Mouse (Mus musculus): ENCODE results near the gene Hace1.
"Not testable (repeated sequence)": the region's sequence is repeated elsewhere in the genome, so short reads cannot be mapped to it uniquely, and the experiment has no call there.

The Hace1 gene
- long read RNA-seq, experiment 1, partial matches to known transcripts = 1 of 1 reads
- long read RNA-seq, experiment 1, other reads (novel, unspliced or antisense) = 0 of 1 reads
- long read RNA-seq, experiment 2, partial matches to known transcripts = 1 of 3 reads
- long read RNA-seq, experiment 2, other reads (novel, unspliced or antisense) = 1 of 3 reads

- intact Hi-C loops (cut with DNase I) = no loop called here
Observed at GRCm38 (mm10) chr10:45577731-45578297, at the start of gene Hace1. Hace1 (plus strand) TSS chr10:45577829.

GRCm38 (mm10) chr10:45537334-45537733 is 40.3 kb upstream of the Hace1 start:
- intact Hi-C loops (cut with DNase I) = not testable (repeated sequence)

- intact Hi-C loops (cut with DNase I) = no loop called here
Observed at GRCm38 (mm10) chr10:45542726-45543125, 34.9 kb upstream of the Hace1 start.

- intact Hi-C loops (cut with DNase I) = no loop called here
Observed at GRCm38 (mm10) chr10:45546799-45547198, 30.8 kb upstream of the Hace1 start.

GRCm38 (mm10) chr10:45578298-45578821 is 731 bp downstream of the Hace1 start:
- intact Hi-C loops (cut with DNase I) = no loop called here

GRCm38 (mm10) chr10:45583310-45583709 is 5.7 kb downstream of the Hace1 start:
- intact Hi-C loops (cut with DNase I) = no loop called here

- intact Hi-C loops (cut with DNase I) = no loop called here
Observed at GRCm38 (mm10) chr10:45583829-45584228, 6.2 kb downstream of the Hace1 start.

GRCm38 (mm10) chr10:45584311-45585102 is 6.9 kb downstream of the Hace1 start:
- intact Hi-C loops (cut with DNase I) = no loop called here

- intact Hi-C loops (cut with DNase I) = no loop called here
Observed at GRCm38 (mm10) chr10:45605853-45606252, 28.2 kb downstream of the Hace1 start.

- intact Hi-C loops (cut with DNase I) = no loop called here
Observed at GRCm38 (mm10) chr10:45610727-45611126, 33.1 kb downstream of the Hace1 start.

- intact Hi-C loops (cut with DNase I) = no loop called here
Observed at GRCm38 (mm10) chr10:45616012-45616411, 38.4 kb downstream of the Hace1 start.

- intact Hi-C loops (cut with DNase I) = no loop called here
Observed at GRCm38 (mm10) chr10:45619039-45619438, 41.4 kb downstream of the Hace1 start.

- intact Hi-C loops (cut with DNase I) = no loop called here
Observed at GRCm38 (mm10) chr10:45631995-45632394, 54.4 kb downstream of the Hace1 start.

GRCm38 (mm10) chr10:45632641-45633040 is 55.0 kb downstream of the Hace1 start:
- intact Hi-C loops (cut with DNase I) = no loop called here

- intact Hi-C loops (cut with DNase I) = no loop called here
Observed at GRCm38 (mm10) chr10:45635201-45635600, 57.6 kb downstream of the Hace1 start.

- intact Hi-C loops (cut with DNase I) = no loop called here
Observed at GRCm38 (mm10) chr10:45639762-45640161, 62.1 kb downstream of the Hace1 start.

GRCm38 (mm10) chr10:45654026-45654425 is 76.4 kb downstream of the Hace1 start:
- intact Hi-C loops (cut with DNase I) = no loop called here

- intact Hi-C loops (cut with DNase I) = no loop called here
Observed at GRCm38 (mm10) chr10:45662015-45662414, 84.4 kb downstream of the Hace1 start.

- intact Hi-C loops (cut with DNase I) = no loop called here
Observed at GRCm38 (mm10) chr10:45668266-45668665, 90.6 kb downstream of the Hace1 start.

- intact Hi-C loops (cut with DNase I) = loop anchor here (2.0 to 5.0 kb wide), 2 partner anchors 126 to 240 kb away; no protein-coding TSS in a partner anchor
Observed at GRCm38 (mm10) chr10:45676796-45677195, 99.2 kb downstream of the Hace1 start.

GRCm38 (mm10) chr10:45686191-45686590 is 108.6 kb downstream of the Hace1 start:
- intact Hi-C loops (cut with DNase I) = no loop called here

GRCm38 (mm10) chr10:45694931-45695330 is 117.3 kb downstream of the Hace1 start:
- intact Hi-C loops (cut with DNase I) = no loop called here
